Mouse (Mus musculus) spleen, adult 2 months (tissue): ENCODE results near the gene Acot4.

ENCODE experiments used
- CTCF ChIP-seq: fragments of 200-500 bp; IDR thresholded peaks from 2 replicates; pipeline ENCODE4 v1.5.1; 2011; ENCODE audit warnings: mild to moderate bottlenecking, inconsistent platforms; ENCODE audit not compliant: insufficient read depth, insufficient read length, insufficient replicate concordance; ENCODE audit errors: extremely low read depth
- POLR2A ChIP-seq: fragments of 200-500 bp; IDR thresholded peaks from 2 replicates; pipeline ENCODE4 v1.6.1; 2011; ENCODE audit warnings: low read depth, low read length, inconsistent platforms

DNA sequence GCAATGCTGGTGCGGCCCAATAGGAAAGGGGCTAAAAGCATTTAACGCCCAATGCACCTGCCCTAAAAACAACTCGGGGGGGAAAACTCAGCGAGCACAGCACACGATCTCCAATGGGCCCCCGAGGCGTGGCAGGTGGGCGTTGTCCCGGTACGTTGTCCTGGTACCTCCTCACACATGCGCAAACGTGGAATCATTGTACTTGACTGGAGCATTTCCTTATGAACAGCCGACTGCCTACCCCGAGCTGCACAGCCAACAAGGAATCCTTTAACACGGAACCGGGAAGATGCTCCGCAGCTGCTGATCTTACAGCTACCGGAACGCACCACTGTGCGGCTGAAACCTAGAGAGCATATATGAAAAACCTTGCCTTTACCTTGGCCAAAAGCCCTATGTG is 24.2 kb downstream of the Acot4 start:
- TF ChIP-seq CTCF (no peak), POLR2A (no peak)
